Mouse (Mus musculus): Measurements from ENCODE around the gene Olfr648. TPM values are rescaled to one million over a fixed set of nuclear protein-coding genes. Genes with fewer than 3 reads are reported as not detected.

The Olfr648 gene
- total and polyA plus RNA-seq, 2 experiments, result not detected

- no peaks in the 10 kb centered on the region for H3K4me1 ChIP-seq (ENCODE audit: control insufficient read depth, insufficient read depth, low read length)
- TF ChIP-seq POLR2A (IDR thresholded peaks at IDR 0.05; ENCODE audit: extremely low read depth, insufficient read depth, low read length) (no peak), CTCF (IDR thresholded peaks at IDR 0.05; ENCODE audit: low read depth, low read length) (no peak)
- WGBS, result 79% methylated on average over 1 of the region's 1 CpGs
- H3K27ac ChIP-seq (replicated peaks; ENCODE audit: insufficient read depth, low read depth, low read length), result no peak overlapping the region
- no peak for DNase-seq (ENCODE audit: extremely low read depth, low read depth, low spot score)
- no peaks in the 10 kb centered on the region for H3K36me3 ChIP-seq (ENCODE audit: control insufficient read depth, insufficient read depth, low read length)
- no peaks in the 10 kb centered on the region for H3K79me2 ChIP-seq (ENCODE audit: control insufficient read depth, insufficient read depth, low read length)
- no peak overlapping the region for H3K4me3 ChIP-seq (ENCODE audit: insufficient read depth, low read depth, low read length)
- no peaks in the 10 kb centered on the region for H3K27me3 ChIP-seq (ENCODE audit: control insufficient read depth, insufficient read depth, low read length)
- H3K9ac ChIP-seq (ENCODE audit: low read depth, low read length), result no peak overlapping the region
Measured at GRCm38 (mm10) chr7:104175085-104175484, 8.1 kb downstream of the Olfr648 start.

- no peak overlapping the region for H3K9ac ChIP-seq (ENCODE audit: low read depth, low read length)
- no peaks in the 10 kb centered on the region for H3K79me2 ChIP-seq (ENCODE audit: control insufficient read depth, insufficient read depth, low read length)
- 73% methylated on average over 6 of the region's 6 CpGs for WGBS
- H3K4me1 ChIP-seq (ENCODE audit: control insufficient read depth, insufficient read depth, low read length), result no peaks in the 10 kb centered on the region
- no peak overlapping the region for H3K4me3 ChIP-seq (ENCODE audit: insufficient read depth, low read depth, low read length)
- H3K27ac ChIP-seq (replicated peaks; ENCODE audit: insufficient read depth, low read depth, low read length), result no peak overlapping the region
- TF ChIP-seq POLR2A (IDR thresholded peaks at IDR 0.05; ENCODE audit: extremely low read depth, insufficient read depth, low read length) (no peak), CTCF (IDR thresholded peaks at IDR 0.05; ENCODE audit: low read depth, low read length) (no peak)
- DNase-seq (ENCODE audit: extremely low read depth, low read depth, low spot score), result no peak
- no peaks in the 10 kb centered on the region for H3K27me3 ChIP-seq (ENCODE audit: control insufficient read depth, insufficient read depth, low read length)
- H3K36me3 ChIP-seq (ENCODE audit: control insufficient read depth, insufficient read depth, low read length), result no peaks in the 10 kb centered on the region
Measured at GRCm38 (mm10) chr7:104169634-104170204, 13.5 kb downstream of the Olfr648 start.

- no peaks in the 10 kb centered on the region for H3K36me3 ChIP-seq (ENCODE audit: control insufficient read depth, insufficient read depth, low read length)
- H3K4me3 ChIP-seq (ENCODE audit: insufficient read depth, low read depth, low read length), result no peak overlapping the region
- H3K4me1 ChIP-seq (ENCODE audit: control insufficient read depth, insufficient read depth, low read length), result no peaks in the 10 kb centered on the region
- no peak overlapping the region for H3K27ac ChIP-seq (replicated peaks; ENCODE audit: insufficient read depth, low read depth, low read length)
- WGBS, result 70% methylated on average over 6 of the region's 6 CpGs
- DNase-seq (ENCODE audit: extremely low read depth, low read depth, low spot score), result no peak
- H3K9ac ChIP-seq (ENCODE audit: low read depth, low read length), result no peak overlapping the region
- H3K79me2 ChIP-seq (ENCODE audit: control insufficient read depth, insufficient read depth, low read length), result no peaks in the 10 kb centered on the region
- H3K27me3 ChIP-seq (ENCODE audit: control insufficient read depth, insufficient read depth, low read length), result no peaks in the 10 kb centered on the region
- TF ChIP-seq CTCF (IDR thresholded peaks at IDR 0.05; ENCODE audit: low read depth, low read length), result no peak
- TF ChIP-seq POLR2A (IDR thresholded peaks at IDR 0.05; ENCODE audit: extremely low read depth, insufficient read depth, low read length), result no peak
Measured at GRCm38 (mm10) chr7:104167105-104167504, 16.1 kb downstream of the Olfr648 start.

GRCm38 (mm10) chr7:104150456-104150855 is 32.7 kb downstream of the Olfr648 start, which contains the start of gene Ubqlnl:
TSS of gene Ubqlnl (minus strand) at chr7:104150556.
- no peaks in the 10 kb centered on the region for H3K4me1 ChIP-seq (ENCODE audit: control insufficient read depth, insufficient read depth, low read length)
- no peak for DNase-seq (ENCODE audit: extremely low read depth, low read depth, low spot score)
- H3K9ac ChIP-seq (ENCODE audit: low read depth, low read length), result no peak within 1 kb of the TSS
- H3K27ac ChIP-seq (replicated peaks; ENCODE audit: insufficient read depth, low read depth, low read length), result no peak within 1 kb of the TSS
- no peak within 1 kb of the TSS for H3K4me3 ChIP-seq (ENCODE audit: insufficient read depth, low read depth, low read length)
- no peaks in the 10 kb centered on the region; the same call in 1 of the 2 replicates for H3K27me3 ChIP-seq (ENCODE audit: control insufficient read depth, insufficient read depth, low read length)
- 84% methylated on average over 2 of the region's 2 CpGs for WGBS
- no peaks in the 10 kb centered on the region for H3K36me3 ChIP-seq (ENCODE audit: control insufficient read depth, insufficient read depth, low read length)
- H3K79me2 ChIP-seq (ENCODE audit: control insufficient read depth, insufficient read depth, low read length), result no peaks in the 10 kb centered on the region
- TF ChIP-seq CTCF (IDR thresholded peaks at IDR 0.05; ENCODE audit: low read depth, low read length) (no peak), POLR2A (IDR thresholded peaks at IDR 0.05; ENCODE audit: extremely low read depth, insufficient read depth, low read length) (no peak)

GRCm38 (mm10) chr7:104143179-104143578 is 40.0 kb downstream of the Olfr648 start, which contains the start of gene Ubqln3:
TSS of gene Ubqln3 (minus strand) at chr7:104143279.
- no peak within 1 kb of the TSS for H3K9ac ChIP-seq (ENCODE audit: low read depth, low read length)
- TF ChIP-seq POLR2A (IDR thresholded peaks at IDR 0.05; ENCODE audit: extremely low read depth, insufficient read depth, low read length) (no peak), CTCF (IDR thresholded peaks at IDR 0.05; ENCODE audit: low read depth, low read length) (no peak)
- H3K4me3 ChIP-seq (ENCODE audit: insufficient read depth, low read depth, low read length), result no peak within 1 kb of the TSS
- H3K36me3 ChIP-seq (ENCODE audit: control insufficient read depth, insufficient read depth, low read length), result no peaks in the 10 kb centered on the region
- no peak within 1 kb of the TSS for H3K27ac ChIP-seq (replicated peaks; ENCODE audit: insufficient read depth, low read depth, low read length)
- no peaks in the 10 kb centered on the region for H3K79me2 ChIP-seq (ENCODE audit: control insufficient read depth, insufficient read depth, low read length)
- no peaks in the 10 kb centered on the region; the same call in 1 of the 2 replicates for H3K27me3 ChIP-seq (ENCODE audit: control insufficient read depth, insufficient read depth, low read length)
- no peak for DNase-seq (ENCODE audit: extremely low read depth, low read depth, low spot score)
- H3K4me1 ChIP-seq (ENCODE audit: control insufficient read depth, insufficient read depth, low read length), result no peaks in the 10 kb centered on the region
- WGBS, result 63% methylated on average over 3 of the region's 3 CpGs

GRCm38 (mm10) chr7:104137305-104137704 is 45.9 kb downstream of the Olfr648 start, which contains the start of gene Olfr643:
TSS of gene Olfr643 (minus strand) at chr7:104137405.
- TF ChIP-seq CTCF (IDR thresholded peaks at IDR 0.05; ENCODE audit: low read depth, low read length), result no peak
- TF ChIP-seq POLR2A (IDR thresholded peaks at IDR 0.05; ENCODE audit: extremely low read depth, insufficient read depth, low read length), result no peak
- Histone ChIP-seq H3K9ac (ENCODE audit: low read depth, low read length) (no peak within 1 kb of the TSS), H3K4me1 (ENCODE audit: control insufficient read depth, insufficient read depth, low read length) (no peaks in the 10 kb centered on the region), H3K36me3 (ENCODE audit: control insufficient read depth, insufficient read depth, low read length) (no peaks in the 10 kb centered on the region), H3K27me3 (ENCODE audit: control insufficient read depth, insufficient read depth, low read length) (no peaks in the 10 kb centered on the region), H3K79me2 (ENCODE audit: control insufficient read depth, insufficient read depth, low read length) (no peaks in the 10 kb centered on the region), H3K4me3 (ENCODE audit: insufficient read depth, low read depth, low read length) (no peak within 1 kb of the TSS), H3K27ac (replicated peaks; ENCODE audit: insufficient read depth, low read depth, low read length) (no peak within 1 kb of the TSS)
- 65% methylated on average over 5 of the region's 5 CpGs for WGBS
- no peak for DNase-seq (ENCODE audit: extremely low read depth, low read depth, low spot score)
